Mouse (Mus musculus) C2C12 (cell line): ENCODE results near the gene Dtx3.
A peak's percentile ranks its signal among the peaks of the same experiment; 100 is the strongest.

Source experiments
- CEBPB ChIP-seq: IDR thresholded peaks from one replicate; pipeline ENCODE4 v1.6.1; 2011; ENCODE audit warnings: low read depth, mild to moderate bottlenecking, control low read depth, moderate library complexity
- CTCF ChIP-seq: IDR thresholded peaks from one replicate; pipeline ENCODE4 v1.5.1; 2011; ENCODE audit not compliant: control insufficient read depth, insufficient read depth, insufficient read length
- FOSL1 ChIP-seq: IDR thresholded peaks from one replicate; pipeline ENCODE4 v1.8.0; 2011; ENCODE audit warnings: mild to moderate bottlenecking, low read length; ENCODE audit not compliant: poor library complexity, insufficient read depth, severe bottlenecking
- MAX ChIP-seq: IDR thresholded peaks from one replicate; pipeline ENCODE4 v1.6.1; 2011; ENCODE audit warnings: mild to moderate bottlenecking, control low read depth
- MYOD1 ChIP-seq: IDR thresholded peaks from one replicate; pipeline ENCODE4 v1.6.1; 2011; ENCODE audit warnings: low read depth; ENCODE audit not compliant: control insufficient read depth, insufficient read length
- MYOG ChIP-seq: IDR thresholded peaks from one replicate; pipeline ENCODE4 v1.6.1; 2011; ENCODE audit not compliant: control insufficient read depth, insufficient read length; ENCODE audit errors: extremely low read depth

- TF ChIP-seq CTCF (no peak), MYOD1 (peak; percentile 36), FOSL1 (no peak), MYOG (no peak), CEBPB (no peak), MAX (no peak)
These were observed 4.1 kb downstream of the Dtx3 start for GRCm38 (mm10) chr10:127191191-127192056.
